Mouse (Mus musculus) midbrain, embryonic 12.5 days (tissue): Measurements from ENCODE around the gene Atp6v1c2. TPM values are rescaled to one million over a fixed set of nuclear protein-coding genes. Genes with fewer than 3 reads are reported as not detected.
A peak's percentile ranks its signal among the peaks of the same experiment; 100 is the strongest.

Source experiments
- ATAC-seq: fragments of 200-750 bp; cut with Nextera tagmentation; 2 replicates; pipeline ENCODE4 v1.8.0; 2017; ENCODE audit warnings: low read depth, moderate TSS enrichment, moderate library complexity; ENCODE audit not compliant: low FRiP score
- H3K27ac ChIP-seq: fragments of 300-500 bp; sonication (generic); replicated peaks from 2 replicates; pipeline ENCODE4 v1.5.1; 2016; ENCODE audit warnings: mild to moderate bottlenecking
- H3K27me3 ChIP-seq: fragments of 300-500 bp; sonication (generic); 2 replicates; pipeline ENCODE4 v1.6.1; 2016; ENCODE audit warnings: mild to moderate bottlenecking
- H3K36me3 ChIP-seq: fragments of 300-500 bp; sonication (generic); 2 replicates; pipeline ENCODE4 v1.6.1; 2016
- H3K4me1 ChIP-seq: fragments of 300-500 bp; sonication (generic); 2 replicates; pipeline ENCODE4 v1.6.1; 2016
- H3K4me2 ChIP-seq: fragments of 300-500 bp; sonication (generic); replicated peaks from 2 replicates; pipeline ENCODE4 v1.6.1; 2016; ENCODE audit warnings: mild to moderate bottlenecking, moderate library complexity
- H3K4me3 ChIP-seq: fragments of 300-500 bp; sonication (generic); 2 replicates; pipeline ENCODE4 v1.5.1; 2016; ENCODE audit warnings: mild to moderate bottlenecking
- H3K9ac ChIP-seq: fragments of 300-500 bp; sonication (generic); replicated peaks from 2 replicates; pipeline ENCODE4 v1.6.1; 2016; ENCODE audit warnings: mild to moderate bottlenecking, moderate library complexity
- H3K9me3 ChIP-seq: fragments of 300-500 bp; sonication (generic); 2 replicates; pipeline ENCODE4 v1.6.1; 2016; ENCODE audit warnings: mild to moderate bottlenecking
- WGBS: fragments of 180-500 bp; shearing (Covaris S2); methylation state at CpG from one replicate; pipeline ENCODE4 v1.1.7; 2016; 5-methylcytosine and 5-hydroxymethylcytosine counted together
- polyA plus RNA-seq: library from polyadenylated mRNA; unstranded; fragments of >200 nt; fragmentation: Nextera tagmentation; extraction: Ambion mirVana; gene quantifications from 2 replicates; pipeline ENCODE4 v1.2.1, GENCODE M21; 2016

Atp6v1c2 gene
- polyA plus RNA-seq, 1 experiment from 2014 or later, result 0.55 TPM

DNA sequence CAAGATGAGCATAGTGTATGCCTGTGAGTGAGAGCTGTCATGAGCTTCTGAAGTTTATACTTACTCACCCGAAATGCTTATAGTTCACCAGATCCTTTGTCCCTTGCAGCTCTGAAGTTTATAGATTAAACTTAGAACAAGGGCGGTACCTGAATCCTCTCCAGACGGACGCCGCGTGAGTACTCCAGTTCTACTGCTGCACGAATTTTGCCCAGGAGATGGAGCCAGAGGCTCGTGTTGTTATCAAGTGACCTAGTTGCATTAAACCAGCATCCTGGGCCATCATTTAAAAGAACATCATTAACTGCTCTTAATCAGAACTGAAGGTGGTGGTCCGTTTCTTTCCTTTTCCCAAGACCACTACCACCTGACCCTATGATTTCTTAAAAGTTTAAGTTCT, 29.8 kb upstream of the Atp6v1c2 start:
- no peak overlapping the region for H3K9ac ChIP-seq
- no peaks in the 10 kb centered on the region for H3K9me3 ChIP-seq
- no peak for ATAC-seq
- H3K27ac ChIP-seq, result no peak overlapping the region
- no peaks in the 10 kb centered on the region for H3K27me3 ChIP-seq
- H3K36me3 ChIP-seq, result peaks cover 74% of the 10 kb centered on the region
- no peak overlapping the region for H3K4me2 ChIP-seq
- WGBS, result 95% methylated on average over 9 of the region's 9 CpGs
- no peak overlapping the region for H3K4me3 ChIP-seq
- H3K4me1 ChIP-seq, result peaks cover 12% of the 10 kb centered on the region; the same call in 1 of the 2 replicates

DNA sequence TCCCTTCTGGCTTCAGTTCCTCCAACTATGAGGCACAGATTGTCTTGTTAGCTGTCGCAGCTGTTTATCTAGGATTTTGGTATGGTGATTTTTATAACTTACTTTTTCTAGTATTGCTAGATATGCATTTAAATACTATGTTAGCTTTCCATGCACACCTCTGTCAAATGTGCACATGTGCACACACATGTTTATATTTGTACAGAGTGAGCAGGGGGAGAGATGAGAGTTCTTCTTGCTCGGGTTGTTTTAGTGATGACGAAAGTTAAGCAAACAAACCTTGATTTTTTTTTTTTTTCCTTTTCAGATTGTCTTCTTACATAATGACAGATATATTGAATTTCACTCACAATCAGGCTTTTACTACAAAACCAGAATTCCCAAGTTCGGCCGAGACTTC, 28.6 kb upstream of the Atp6v1c2 start:
- 99% methylated on average over 5 of the region's 5 CpGs for WGBS
- Histone ChIP-seq H3K36me3 (peaks cover 72% of the 10 kb centered on the region), H3K4me1 (peaks cover 12% of the 10 kb centered on the region; the same call in 1 of the 2 replicates), H3K9ac (no peak overlapping the region), H3K27ac (no peak overlapping the region), H3K4me3 (no peak overlapping the region), H3K27me3 (no peaks in the 10 kb centered on the region), H3K9me3 (no peaks in the 10 kb centered on the region), H3K4me2 (no peak overlapping the region)
- ATAC-seq, result no peak

- no peak for ATAC-seq
- no peaks in the 10 kb centered on the region for H3K27me3 ChIP-seq
- no peak overlapping the region for H3K27ac ChIP-seq
- H3K9me3 ChIP-seq, result no peaks in the 10 kb centered on the region
- H3K4me2 ChIP-seq, result no peak overlapping the region
- H3K9ac ChIP-seq, result no peak overlapping the region
- H3K4me3 ChIP-seq, result no peak overlapping the region
- 93% methylated on average over 4 of the region's 4 CpGs for WGBS
- H3K4me1 ChIP-seq, result peaks cover 12% of the 10 kb centered on the region; the same call in 1 of the 2 replicates
- peaks cover 74% of the 10 kb centered on the region for H3K36me3 ChIP-seq
Observed at GRCm38 (mm10) chr12:17356853-17357252, 27.7 kb upstream of the Atp6v1c2 start.

DNA sequence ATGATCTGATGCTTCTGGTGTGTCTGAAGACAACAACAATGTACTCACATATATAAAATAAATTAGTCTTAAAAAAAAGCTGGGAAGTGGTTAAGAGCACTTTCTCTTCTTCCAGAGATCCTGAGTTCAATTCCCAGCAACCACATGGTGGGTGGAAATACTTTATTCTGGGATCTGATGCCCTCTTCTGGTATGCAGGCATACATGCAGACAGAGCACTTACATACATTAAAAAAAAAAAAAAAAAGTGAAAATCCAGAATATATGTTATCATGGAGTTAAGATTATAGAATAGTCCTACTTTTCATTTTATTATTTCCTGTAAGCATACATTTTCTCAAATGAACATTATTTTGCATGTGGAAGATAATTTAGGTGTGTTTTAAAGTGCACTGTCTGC, 20.9 kb upstream of the Atp6v1c2 start:
- no peaks in the 10 kb centered on the region for H3K9me3 ChIP-seq
- no peak overlapping the region for H3K27ac ChIP-seq
- H3K27me3 ChIP-seq, result no peaks in the 10 kb centered on the region
- H3K9ac ChIP-seq, result no peak overlapping the region
- ATAC-seq, result no peak
- no peak overlapping the region for H3K4me3 ChIP-seq
- no peak overlapping the region for H3K4me2 ChIP-seq
- H3K4me1 ChIP-seq, result peaks cover 13% of the 10 kb centered on the region
- peaks cover 44% of the 10 kb centered on the region for H3K36me3 ChIP-seq

DNA sequence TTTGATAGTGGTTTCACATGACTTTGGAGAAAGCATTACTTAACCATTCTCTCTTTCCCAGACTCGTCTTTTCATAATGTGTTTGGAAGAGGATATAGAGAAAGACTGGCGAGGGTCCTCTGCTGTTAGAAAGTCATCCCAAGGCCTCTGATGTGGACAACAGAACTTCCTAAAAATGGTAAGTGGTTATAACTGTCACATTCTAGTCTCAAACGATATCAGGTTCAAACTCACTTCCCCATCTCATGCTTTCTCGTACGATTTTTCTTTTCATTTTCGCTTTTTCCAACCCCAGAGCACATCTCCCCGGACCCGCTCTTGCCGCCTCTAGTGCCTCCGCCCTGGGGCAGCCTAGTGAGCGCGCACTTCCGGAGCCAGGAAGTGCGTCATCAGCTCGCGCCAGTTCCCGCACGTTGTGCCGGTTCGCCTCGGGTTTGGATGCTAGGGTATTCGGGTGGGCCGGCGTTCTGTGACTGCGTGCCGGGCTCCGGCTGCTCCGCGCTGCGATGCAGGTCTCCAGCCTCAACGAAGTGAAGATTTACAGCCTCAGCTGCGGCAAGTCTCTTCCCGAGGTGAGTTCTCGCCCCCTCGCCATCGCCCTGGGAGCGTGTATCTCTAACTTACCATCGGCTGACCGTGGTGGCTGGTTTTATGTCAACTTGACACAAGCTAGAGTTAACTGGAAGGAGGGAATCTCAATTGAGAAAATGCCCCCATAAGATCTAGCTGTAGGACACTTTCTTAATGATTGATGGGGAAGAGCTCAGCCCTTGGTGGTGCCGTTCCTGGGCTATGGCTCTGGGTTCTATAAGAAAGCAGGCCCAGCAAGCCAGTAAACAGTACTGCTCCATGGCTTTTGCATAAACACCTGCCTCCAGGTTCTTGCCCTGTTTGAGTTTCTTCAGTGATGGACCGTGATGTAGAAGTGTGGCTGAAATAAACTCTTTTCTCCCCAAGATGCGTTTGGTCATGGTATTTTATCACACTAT, 19.2 kb upstream of the Atp6v1c2 start, which contains the start of gene Nol10:
Nol10 (plus strand) TSS at position 411 of the 989 bp plus-strand sequence.
- Histone ChIP-seq H3K36me3 (peaks cover 28% of the 10 kb centered on the region), H3K4me3 (peak within 1 kb of the TSS; percentile 81), H3K27me3 (no peaks in the 10 kb centered on the region), H3K4me1 (peaks cover 13% of the 10 kb centered on the region), H3K27ac (no peak within 1 kb of the TSS), H3K9ac (peak within 1 kb of the TSS; percentile 75), H3K9me3 (no peaks in the 10 kb centered on the region), H3K4me2 (peak within 1 kb of the TSS; percentile 93)
- WGBS, result under 1% methylated on average over 42 of the region's 42 CpGs
- ATAC-seq, result peak; percentile 96

DNA sequence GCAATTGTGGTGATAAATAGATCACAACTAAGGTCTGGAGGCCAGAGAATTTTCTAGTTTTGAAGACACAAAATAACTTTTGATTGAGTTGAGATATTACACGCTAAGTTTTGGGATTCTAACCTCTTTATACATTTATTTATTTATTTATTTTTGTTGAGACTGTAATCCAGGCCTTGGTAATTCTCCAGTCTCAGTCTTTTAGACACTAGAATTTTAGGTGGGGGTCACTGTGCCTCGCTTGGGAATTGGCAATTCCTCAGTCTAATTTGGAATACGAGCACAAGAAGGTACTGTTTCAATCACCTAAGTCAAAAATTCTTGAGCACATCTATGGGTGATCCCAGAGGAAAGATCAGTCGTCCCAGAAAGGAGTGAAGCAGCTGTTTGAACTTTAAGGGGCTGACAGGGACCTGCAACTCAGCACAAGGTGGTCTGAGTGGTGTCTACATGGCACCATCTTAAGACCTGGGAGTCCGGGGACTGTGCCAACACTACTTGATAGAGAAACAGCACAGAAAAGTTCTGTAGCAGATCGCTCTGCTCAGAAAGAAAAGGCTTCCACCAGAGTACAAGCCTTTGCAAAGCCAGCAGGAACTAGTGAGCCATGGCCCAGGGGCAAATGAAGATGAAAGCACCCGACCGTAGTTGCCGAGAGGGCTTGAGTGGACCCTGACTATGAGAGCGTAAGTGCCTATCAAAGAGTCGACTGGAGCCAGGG, 18.3 kb upstream of the Atp6v1c2 start:
- ATAC-seq, result peak; percentile 67
- Histone ChIP-seq H3K4me2 (peak overlapping the region; percentile 93), H3K9me3 (no peaks in the 10 kb centered on the region), H3K27me3 (no peaks in the 10 kb centered on the region), H3K9ac (peak overlapping the region; percentile 75), H3K27ac (no peak overlapping the region), H3K4me3 (peak overlapping the region; percentile 81), H3K4me1 (peaks cover 13% of the 10 kb centered on the region), H3K36me3 (peaks cover 20% of the 10 kb centered on the region)
- WGBS, result 38% methylated on average over 11 of the region's 11 CpGs

- ATAC-seq, result no peak
- 74% methylated on average over 3 of the region's 3 CpGs for WGBS
- no peaks in the 10 kb centered on the region for H3K9me3 ChIP-seq
- H3K4me2 ChIP-seq, result no peak overlapping the region
- no peaks in the 10 kb centered on the region for H3K27me3 ChIP-seq
- no peaks in the 10 kb centered on the region for H3K4me1 ChIP-seq
- no peaks in the 10 kb centered on the region for H3K36me3 ChIP-seq
- no peak overlapping the region for H3K4me3 ChIP-seq
- no peak overlapping the region for H3K27ac ChIP-seq
- H3K9ac ChIP-seq, result no peak overlapping the region
Observed at GRCm38 (mm10) chr12:17339114-17339905, 10.2 kb upstream of the Atp6v1c2 start.

DNA sequence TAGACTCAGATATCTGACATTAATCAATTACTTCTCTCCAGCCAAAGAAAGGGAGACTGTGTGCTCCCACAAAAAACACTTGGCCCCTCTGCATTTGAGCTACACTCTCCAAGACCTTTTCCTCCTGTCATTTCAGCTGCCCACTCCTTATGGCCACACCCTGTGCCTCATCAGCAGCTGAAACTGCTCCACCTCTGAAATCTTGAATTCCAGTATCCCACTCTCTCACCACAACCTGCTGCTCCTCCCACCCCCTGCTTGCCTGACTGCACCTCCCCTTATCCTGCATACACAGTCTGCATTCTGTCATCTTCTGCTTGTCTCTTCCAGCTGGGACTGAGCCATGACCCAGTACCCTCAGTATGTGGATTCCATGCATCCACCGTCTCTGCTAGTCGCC, 9.2 kb upstream of the Atp6v1c2 start:
- no peaks in the 10 kb centered on the region for H3K27me3 ChIP-seq
- no peak overlapping the region for H3K27ac ChIP-seq
- no peaks in the 10 kb centered on the region for H3K36me3 ChIP-seq
- no peak for ATAC-seq
- H3K4me3 ChIP-seq, result no peak overlapping the region
- no peak overlapping the region for H3K9ac ChIP-seq
- no peaks in the 10 kb centered on the region for H3K4me1 ChIP-seq
- WGBS, result 79% methylated on average over 2 of the region's 2 CpGs
- H3K4me2 ChIP-seq, result no peak overlapping the region
- no peaks in the 10 kb centered on the region for H3K9me3 ChIP-seq

DNA sequence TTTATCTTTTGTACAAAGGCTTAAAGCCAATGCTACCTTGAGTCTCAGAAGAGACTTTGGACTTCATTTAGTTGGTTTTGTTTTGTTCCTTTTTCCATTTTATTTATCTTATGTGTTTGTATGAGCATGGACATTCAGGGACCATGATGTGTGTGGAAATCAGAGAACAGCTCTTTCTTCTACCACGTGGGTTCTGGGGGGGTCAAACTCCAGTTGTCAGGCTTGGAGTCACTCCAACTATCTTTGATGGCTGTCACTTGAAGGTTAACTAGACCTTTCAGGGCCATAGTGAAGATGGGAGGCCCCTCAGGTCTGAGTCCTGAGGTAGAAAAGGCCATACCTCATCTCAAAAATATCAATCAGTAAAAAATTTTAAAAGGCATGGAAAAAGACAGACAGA, 4.3 kb upstream of the Atp6v1c2 start:
- Histone ChIP-seq H3K27ac (no peak overlapping the region), H3K4me2 (no peak overlapping the region), H3K36me3 (no peaks in the 10 kb centered on the region), H3K4me3 (no peak overlapping the region), H3K9ac (no peak overlapping the region), H3K27me3 (no peaks in the 10 kb centered on the region), H3K4me1 (no peaks in the 10 kb centered on the region), H3K9me3 (no peaks in the 10 kb centered on the region)
- WGBS, result 30% methylated on average over 1 of the region's 1 CpGs
- ATAC-seq, result no peak

DNA sequence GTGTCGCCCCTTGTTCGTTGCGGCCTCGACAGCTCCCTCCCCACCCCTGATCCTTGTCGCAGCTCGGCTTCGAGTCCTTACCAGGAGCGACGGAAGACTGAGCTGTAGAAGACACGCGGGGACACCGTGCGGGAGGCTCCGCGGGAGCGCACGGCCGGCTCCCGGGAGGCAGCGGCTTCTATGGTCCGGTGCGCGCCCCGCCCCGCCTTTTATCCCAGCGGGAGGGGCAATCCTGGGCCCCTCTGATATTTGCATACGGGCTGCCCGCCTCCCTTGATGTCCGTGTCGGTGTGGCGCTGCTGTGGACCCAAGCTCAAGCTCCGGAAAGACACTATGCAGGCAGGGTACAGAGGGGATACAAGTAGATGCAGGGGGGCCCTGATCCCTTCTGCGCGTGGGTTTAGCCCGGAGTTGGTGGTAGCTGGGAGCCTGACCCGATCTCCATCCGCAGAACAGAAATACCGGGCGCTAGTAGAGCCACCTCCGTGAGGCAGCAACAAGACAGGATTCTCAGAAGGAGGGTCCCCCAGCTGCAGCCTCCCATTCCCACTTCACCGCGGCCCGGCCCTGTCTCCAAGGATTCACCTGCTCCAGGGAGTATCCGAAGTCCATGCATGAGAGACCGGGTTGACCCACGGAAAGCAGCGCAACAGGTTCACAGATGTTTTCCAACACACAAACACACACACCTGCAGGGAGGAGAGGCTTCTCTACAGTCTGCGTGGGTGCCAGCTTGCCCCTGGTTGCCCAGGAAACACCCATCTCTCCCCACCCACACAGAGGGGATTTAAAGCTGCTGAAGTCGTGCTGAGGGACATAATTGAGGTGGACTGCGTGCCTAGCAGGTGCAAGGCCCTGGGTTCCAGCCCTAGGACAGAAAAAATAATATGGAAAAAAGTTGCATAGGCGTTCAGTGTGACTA, 4.3 kb downstream of the Atp6v1c2 start:
- no peak overlapping the region for H3K27ac ChIP-seq
- H3K4me1 ChIP-seq, result peaks cover 12% of the 10 kb centered on the region
- peak overlapping the region; percentile 54 for H3K9ac ChIP-seq
- ATAC-seq, result peak; percentile 52; the same call in 1 of the 2 replicates
- H3K9me3 ChIP-seq, result no peaks in the 10 kb centered on the region
- no peaks in the 10 kb centered on the region for H3K36me3 ChIP-seq
- peaks cover 36% of the 10 kb centered on the region for H3K27me3 ChIP-seq
- H3K4me3 ChIP-seq, result peak overlapping the region; percentile 49
- H3K4me2 ChIP-seq, result peak overlapping the region; percentile 93
- WGBS, result 4% methylated on average over 51 of the region's 51 CpGs

GRCm38 (mm10) chr12:17318453-17318852, 10.7 kb downstream of the Atp6v1c2 start:
- Histone ChIP-seq H3K4me3 (no peak overlapping the region), H3K4me2 (no peak overlapping the region), H3K36me3 (no peaks in the 10 kb centered on the region), H3K9ac (no peak overlapping the region), H3K27ac (no peak overlapping the region), H3K4me1 (no peaks in the 10 kb centered on the region), H3K27me3 (peaks cover 7% of the 10 kb centered on the region), H3K9me3 (no peaks in the 10 kb centered on the region)
- WGBS, result 78% methylated on average over 3 of the region's 3 CpGs
- ATAC-seq, result no peak
